Mouse (Mus musculus): ENCODE measurements around the gene Col9a1. TPM values are rescaled to one million over a fixed set of nuclear protein-coding genes. Genes with fewer than 3 reads are reported as not detected.

Col9a1 gene
- polyA plus RNA-seq, 1 experiment from 2014 or later = 80.8 TPM

DNA sequence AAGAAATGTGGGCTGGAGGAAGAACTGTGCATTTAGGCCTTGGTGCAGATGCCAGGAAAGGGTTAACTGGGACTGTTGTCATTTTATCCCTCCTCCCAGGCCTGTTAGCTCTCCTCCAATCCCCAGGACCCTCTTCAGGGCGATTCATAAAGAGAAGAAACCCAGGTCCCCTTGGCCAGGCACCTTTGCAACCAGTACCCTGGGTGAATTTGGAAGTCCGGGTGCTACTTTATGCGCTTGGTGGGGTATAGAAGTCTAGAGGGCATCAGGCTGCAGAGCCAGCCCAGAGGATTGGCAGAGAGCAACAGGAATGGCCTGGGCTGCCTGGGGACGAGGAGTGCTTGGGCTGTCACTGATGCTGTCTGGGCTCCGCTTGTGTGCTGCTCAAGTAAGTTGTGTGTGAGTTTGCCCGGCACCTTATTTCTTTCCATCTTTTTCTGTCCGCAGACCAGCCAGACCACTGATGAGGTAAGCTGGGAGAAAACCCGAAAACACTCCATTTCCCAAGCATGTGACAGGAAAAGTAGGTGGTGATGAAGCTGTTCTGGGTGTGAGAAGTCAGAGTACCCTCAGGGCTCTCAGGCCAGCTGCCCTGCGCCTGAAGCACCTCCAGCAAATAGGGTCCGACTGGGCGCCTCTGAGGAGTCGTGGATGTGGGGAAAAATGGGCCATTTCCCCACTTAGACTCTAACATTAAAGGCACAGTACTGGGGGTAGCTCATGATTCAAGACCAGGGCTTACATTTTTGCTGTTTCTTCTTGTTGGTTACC is 17.8 kb downstream of the Col9a1 start:
- Histone ChIP-seq H3K4me2 (ENCODE audit: low read depth, severe bottlenecking) (peak overlapping the region; percentile 38), H3K4me1 (ENCODE audit: control insufficient read depth, insufficient read depth, low read length) (peaks cover 15% of the 10 kb centered on the region), H3K9ac (ENCODE audit: low read length) (peak overlapping the region; percentile 51; the same call in 1 of the 2 replicates), H3K36me3 (ENCODE audit: control insufficient read depth, insufficient read depth, low read length) (no peaks in the 10 kb centered on the region), H3K27me3 (ENCODE audit: control insufficient read depth, insufficient read depth, low read length) (no peaks in the 10 kb centered on the region), H3K27ac (replicated peaks; ENCODE audit: low read depth, low read length) (peak overlapping the region; percentile 94), H3K9me3 (ENCODE audit: control insufficient read depth, low read length) (no peaks in the 10 kb centered on the region), H3K4me3 (ENCODE audit: low read depth, low read length) (peak overlapping the region; percentile 40)
- ATAC-seq (ENCODE audit: insufficient number of reproducible peaks, low FRiP score, low TSS enrichment, low read depth) (peak; percentile 58), DNase-seq (ENCODE audit: low spot score) (peak; percentile 54)
- WGBS = 6% methylated on average over 12 of the region's 12 CpGs

DNA sequence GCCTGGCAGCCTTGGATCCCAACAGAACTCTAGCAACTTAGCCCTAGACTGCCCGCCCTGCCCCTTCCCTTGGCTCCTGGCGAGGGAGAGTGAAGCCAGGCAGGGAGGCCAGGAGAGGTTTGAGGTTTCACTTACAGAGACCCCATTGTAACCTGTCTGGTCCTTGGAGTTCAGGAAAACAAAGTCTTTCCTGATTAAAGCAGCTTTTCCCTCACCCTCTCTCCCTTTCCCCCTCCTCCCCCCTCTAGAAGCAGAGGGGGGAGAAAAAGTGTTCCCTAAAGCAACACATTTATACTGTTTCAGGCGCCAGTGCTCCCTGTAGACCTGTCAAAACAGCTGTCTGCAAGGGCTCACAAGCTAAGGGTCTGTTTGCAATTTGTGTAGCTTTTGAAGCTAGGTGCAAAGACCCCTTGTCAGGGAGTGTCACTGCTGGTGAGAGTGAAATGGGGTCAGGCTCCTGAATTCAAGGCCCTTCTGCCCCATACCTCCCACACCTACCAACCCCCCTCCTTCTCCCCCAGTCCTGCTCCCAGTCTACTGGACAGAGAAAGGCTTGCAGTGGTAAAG is 18.6 kb downstream of the Col9a1 start:
- peak overlapping the region; percentile 38 for H3K4me2 ChIP-seq (ENCODE audit: low read depth, severe bottlenecking)
- peak; percentile 94 for ATAC-seq (ENCODE audit: insufficient number of reproducible peaks, low FRiP score, low TSS enrichment, low read depth)

DNA sequence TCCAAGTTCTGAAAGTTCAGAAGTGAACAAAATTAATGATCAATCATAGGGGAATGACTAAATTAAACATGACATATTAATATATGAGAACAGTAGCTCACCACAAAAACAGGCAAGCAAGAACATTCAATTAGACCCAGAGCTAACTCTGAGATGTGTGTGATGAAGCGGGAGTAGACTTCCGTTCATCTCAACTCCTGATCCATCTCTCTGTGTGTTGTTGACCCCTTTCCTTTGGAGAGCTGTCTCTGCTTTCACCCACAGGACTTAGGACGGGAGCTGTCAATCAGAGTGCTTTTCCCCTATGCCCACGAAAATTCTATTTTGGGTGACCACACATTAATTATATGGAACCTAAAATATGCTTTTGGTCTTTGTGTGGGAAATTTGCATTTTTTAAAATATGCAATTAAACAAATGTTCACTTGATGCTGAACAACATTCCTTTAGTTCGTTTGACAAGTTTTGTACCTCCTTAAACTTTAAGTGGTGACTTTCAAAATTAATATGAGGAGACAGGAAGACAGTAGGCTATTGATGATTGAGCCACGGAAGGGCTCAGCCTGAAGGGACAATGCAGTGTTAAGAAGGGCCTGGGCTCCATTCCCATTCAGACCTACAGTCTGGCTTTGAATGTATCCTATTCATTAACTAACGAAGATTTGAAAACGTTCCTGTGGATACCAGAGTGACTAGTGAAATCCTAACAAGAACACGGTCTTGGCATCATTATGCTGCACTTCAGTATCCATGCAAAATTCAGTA is 34.4 kb downstream of the Col9a1 start:
- DNase-seq (ENCODE audit: low spot score) (no peak), ATAC-seq (ENCODE audit: insufficient number of reproducible peaks, low FRiP score, low TSS enrichment, low read depth) (no peak)
- Histone ChIP-seq H3K9ac (ENCODE audit: low read length) (no peak overlapping the region), H3K36me3 (ENCODE audit: control insufficient read depth, insufficient read depth, low read length) (no peaks in the 10 kb centered on the region), H3K27me3 (ENCODE audit: control insufficient read depth, insufficient read depth, low read length) (no peaks in the 10 kb centered on the region), H3K4me3 (ENCODE audit: low read depth, low read length) (no peak overlapping the region), H3K4me1 (ENCODE audit: control insufficient read depth, insufficient read depth, low read length) (no peaks in the 10 kb centered on the region), H3K4me2 (ENCODE audit: low read depth, severe bottlenecking) (no peak overlapping the region), H3K27ac (replicated peaks; ENCODE audit: low read depth, low read length) (no peak overlapping the region), H3K9me3 (ENCODE audit: control insufficient read depth, low read length) (no peaks in the 10 kb centered on the region)
- 80% methylated on average over 9 of the region's 9 CpGs for WGBS

More for the DNA sequence above, 18.6 kb downstream of the Col9a1 start:
- Histone ChIP-seq H3K4me1 (ENCODE audit: control insufficient read depth, insufficient read depth, low read length) (peaks cover 15% of the 10 kb centered on the region), H3K9me3 (ENCODE audit: control insufficient read depth, low read length) (no peaks in the 10 kb centered on the region), H3K27ac (replicated peaks; ENCODE audit: low read depth, low read length) (peak overlapping the region; percentile 94), H3K9ac (ENCODE audit: low read length) (peak overlapping the region; percentile 51; the same call in 1 of the 2 replicates), H3K36me3 (ENCODE audit: control insufficient read depth, insufficient read depth, low read length) (no peaks in the 10 kb centered on the region), H3K4me3 (ENCODE audit: low read depth, low read length) (peak overlapping the region; percentile 40), H3K27me3 (ENCODE audit: control insufficient read depth, insufficient read depth, low read length) (no peaks in the 10 kb centered on the region)
- WGBS = 2% methylated on average over 3 of the region's 3 CpGs
- DNase-seq (ENCODE audit: low spot score) = peak; percentile 82

DNA sequence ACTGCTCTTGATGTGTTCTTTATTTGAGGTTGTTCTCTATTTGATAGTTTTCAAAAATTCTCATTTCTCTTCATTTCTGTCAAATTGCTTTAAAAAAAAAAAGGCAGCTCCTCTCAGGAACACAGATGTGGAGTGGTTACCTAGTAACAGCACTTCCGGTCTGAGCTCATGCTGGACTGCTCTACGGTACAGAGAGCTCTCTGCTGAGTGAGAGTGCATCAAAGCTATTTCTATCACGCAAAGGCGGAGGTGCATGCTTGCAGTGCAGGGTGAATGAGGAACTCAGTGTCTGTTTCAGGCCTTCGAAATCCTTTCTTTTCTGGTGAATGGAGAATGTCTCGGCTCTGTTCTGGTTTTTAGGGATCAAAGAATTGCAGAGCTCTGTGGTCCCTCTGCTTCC is 41.6 kb downstream of the Col9a1 start:
- Histone ChIP-seq H3K9ac (ENCODE audit: low read length) (no peak overlapping the region), H3K4me2 (ENCODE audit: low read depth, severe bottlenecking) (no peak overlapping the region), H3K4me1 (ENCODE audit: control insufficient read depth, insufficient read depth, low read length) (no peaks in the 10 kb centered on the region), H3K27me3 (ENCODE audit: control insufficient read depth, insufficient read depth, low read length) (no peaks in the 10 kb centered on the region), H3K27ac (replicated peaks; ENCODE audit: low read depth, low read length) (no peak overlapping the region), H3K9me3 (ENCODE audit: control insufficient read depth, low read length) (no peaks in the 10 kb centered on the region), H3K36me3 (ENCODE audit: control insufficient read depth, insufficient read depth, low read length) (no peaks in the 10 kb centered on the region), H3K4me3 (ENCODE audit: low read depth, low read length) (no peak overlapping the region)
- DNase-seq (ENCODE audit: low spot score) (no peak), ATAC-seq (ENCODE audit: insufficient number of reproducible peaks, low FRiP score, low TSS enrichment, low read depth) (no peak)
- 53% methylated on average over 6 of the region's 6 CpGs for WGBS

DNA sequence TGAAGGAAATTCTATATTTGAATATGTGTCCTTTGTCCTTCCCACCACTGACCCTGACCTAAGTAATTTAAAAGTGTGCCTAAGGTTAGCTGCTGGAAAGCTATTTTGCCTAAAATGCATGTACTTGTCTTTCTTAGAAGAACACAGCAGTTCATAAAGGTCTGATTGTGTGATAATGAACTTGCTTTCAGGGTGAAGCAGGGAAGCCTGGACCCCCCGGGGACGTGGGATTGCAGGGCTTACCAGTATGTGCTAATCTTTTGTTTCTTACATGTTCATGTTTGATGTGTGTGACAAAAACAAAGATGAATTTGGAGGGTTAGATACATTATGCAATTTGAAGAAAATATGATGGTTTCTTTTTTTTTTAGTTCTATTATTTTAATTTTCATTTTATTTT is 44.8 kb downstream of the Col9a1 start:
- H3K9ac ChIP-seq (ENCODE audit: low read length) = no peak overlapping the region
- no peak overlapping the region for H3K27ac ChIP-seq (replicated peaks; ENCODE audit: low read depth, low read length)
- no peak overlapping the region for H3K4me2 ChIP-seq (ENCODE audit: low read depth, severe bottlenecking)
- WGBS = 90% methylated on average over 2 of the region's 2 CpGs
- no peak overlapping the region for H3K4me3 ChIP-seq (ENCODE audit: low read depth, low read length)
- no peaks in the 10 kb centered on the region for H3K4me1 ChIP-seq (ENCODE audit: control insufficient read depth, insufficient read depth, low read length)
- no peaks in the 10 kb centered on the region; the same call in 1 of the 2 replicates for H3K36me3 ChIP-seq (ENCODE audit: control insufficient read depth, insufficient read depth, low read length)
- H3K9me3 ChIP-seq (ENCODE audit: control insufficient read depth, low read length) = no peaks in the 10 kb centered on the region
- DNase-seq (ENCODE audit: low spot score) (no peak), ATAC-seq (ENCODE audit: insufficient number of reproducible peaks, low FRiP score, low TSS enrichment, low read depth) (no peak)
- H3K27me3 ChIP-seq (ENCODE audit: control insufficient read depth, insufficient read depth, low read length) = no peaks in the 10 kb centered on the region

DNA sequence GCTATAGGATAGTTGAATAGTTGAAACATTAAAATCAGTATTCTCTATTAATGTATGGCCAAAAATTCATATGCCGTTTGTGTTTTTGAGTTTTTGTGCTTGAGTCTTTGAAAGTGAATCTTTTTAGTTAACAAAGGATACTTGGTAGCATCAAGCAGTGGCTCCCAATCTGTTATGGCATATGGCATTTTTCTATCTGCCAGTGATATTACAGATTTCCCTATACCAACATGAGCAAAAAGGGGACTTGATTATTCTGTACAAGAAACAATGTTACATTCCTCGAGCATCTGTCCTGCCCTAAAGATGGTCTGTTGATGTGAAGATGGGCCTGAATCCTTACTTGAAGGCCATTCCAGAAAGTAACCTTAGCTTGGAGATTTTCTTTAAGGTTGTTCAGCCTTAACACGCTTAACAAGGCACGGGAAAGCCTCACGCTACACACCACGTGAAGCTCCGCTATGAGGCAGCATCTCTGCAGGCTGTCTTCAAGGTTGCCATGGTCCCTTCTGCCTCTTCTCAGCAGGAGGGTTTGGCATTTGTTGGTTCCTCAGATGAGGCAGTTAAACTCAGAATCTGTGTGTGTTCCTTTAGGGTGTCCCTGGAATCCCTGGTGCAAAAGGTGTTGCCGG is 45.7 kb downstream of the Col9a1 start:
- Histone ChIP-seq H3K27ac (replicated peaks; ENCODE audit: low read depth, low read length) (no peak overlapping the region), H3K9ac (ENCODE audit: low read length) (no peak overlapping the region), H3K4me1 (ENCODE audit: control insufficient read depth, insufficient read depth, low read length) (no peaks in the 10 kb centered on the region), H3K27me3 (ENCODE audit: control insufficient read depth, insufficient read depth, low read length) (no peaks in the 10 kb centered on the region), H3K9me3 (ENCODE audit: control insufficient read depth, low read length) (no peaks in the 10 kb centered on the region), H3K36me3 (ENCODE audit: control insufficient read depth, insufficient read depth, low read length) (no peaks in the 10 kb centered on the region; the same call in 1 of the 2 replicates), H3K4me2 (ENCODE audit: low read depth, severe bottlenecking) (no peak overlapping the region), H3K4me3 (ENCODE audit: low read depth, low read length) (no peak overlapping the region)
- ATAC-seq (ENCODE audit: insufficient number of reproducible peaks, low FRiP score, low TSS enrichment, low read depth) = no peak
- WGBS = 84% methylated on average over 8 of the region's 8 CpGs
- DNase-seq (ENCODE audit: low spot score) = no peak

DNA sequence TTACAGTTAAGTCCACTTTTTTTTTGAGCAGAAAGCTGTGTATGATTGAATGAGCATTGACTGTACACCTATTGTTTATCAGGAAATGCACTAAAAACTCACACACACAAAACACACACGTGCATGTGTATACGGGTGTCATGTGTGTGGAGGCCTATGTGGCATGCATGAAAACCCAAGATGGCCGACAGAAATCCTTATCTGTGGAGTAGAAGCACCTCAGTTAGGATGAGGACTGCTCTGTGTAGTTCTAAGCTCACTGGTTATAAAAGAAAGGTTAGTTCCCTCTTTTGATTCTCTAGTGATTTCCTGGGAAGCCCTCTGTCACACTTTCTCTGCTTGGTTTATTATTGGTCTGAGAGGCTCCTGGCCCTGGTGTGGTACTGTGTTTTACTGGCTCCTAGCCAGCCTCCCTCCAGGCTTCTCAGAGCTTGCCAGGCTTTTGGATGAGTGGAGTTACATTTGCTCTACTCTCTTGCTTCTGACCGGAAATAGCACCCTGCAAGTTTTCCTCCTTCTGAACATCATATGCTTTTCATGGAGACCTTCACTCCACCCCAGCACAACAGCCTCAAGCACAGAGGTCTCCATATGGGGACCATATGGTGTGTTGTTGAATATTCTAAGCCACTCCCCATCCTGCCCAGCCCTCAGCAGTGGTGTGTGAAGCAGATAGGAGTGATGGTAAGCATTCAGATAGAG is 48.6 kb downstream of the Col9a1 start:
- ATAC-seq (ENCODE audit: insufficient number of reproducible peaks, low FRiP score, low TSS enrichment, low read depth) = peak; percentile 91
- H3K4me1 ChIP-seq (ENCODE audit: control insufficient read depth, insufficient read depth, low read length) = 0 out of 2 replicates have a peak, but pooled peaks cover 2% of the 10 kb centered on the region
- H3K9me3 ChIP-seq (ENCODE audit: control insufficient read depth, low read length) = no peaks in the 10 kb centered on the region
- H3K4me2 ChIP-seq (ENCODE audit: low read depth, severe bottlenecking) = no peak overlapping the region
- H3K27me3 ChIP-seq (ENCODE audit: control insufficient read depth, insufficient read depth, low read length) = no peaks in the 10 kb centered on the region
- H3K4me3 ChIP-seq (ENCODE audit: low read depth, low read length) = no peak overlapping the region
- 65% methylated on average over 4 of the region's 4 CpGs for WGBS
- peak; percentile 52 for DNase-seq (ENCODE audit: low spot score)
- H3K9ac ChIP-seq (ENCODE audit: low read length) = no peak overlapping the region
- 0 out of 2 replicates have a peak overlapping the region, but pooled peaks have one; percentile 5 for H3K27ac ChIP-seq (replicated peaks; ENCODE audit: low read depth, low read length)
- H3K36me3 ChIP-seq (ENCODE audit: control insufficient read depth, insufficient read depth, low read length) = no peaks in the 10 kb centered on the region; the same call in 1 of the 2 replicates
